Mouse (Mus musculus): Measurements from ENCODE around the gene Trat1. TPM values are rescaled to one million over a fixed set of nuclear protein-coding genes. Genes with fewer than 3 reads are reported as not detected.

Gene Trat1
- total RNA-seq (2021), result under 1 TPM; 0.20 to 0.35 TPM
- long read RNA-seq, result 0 reads

DNA sequence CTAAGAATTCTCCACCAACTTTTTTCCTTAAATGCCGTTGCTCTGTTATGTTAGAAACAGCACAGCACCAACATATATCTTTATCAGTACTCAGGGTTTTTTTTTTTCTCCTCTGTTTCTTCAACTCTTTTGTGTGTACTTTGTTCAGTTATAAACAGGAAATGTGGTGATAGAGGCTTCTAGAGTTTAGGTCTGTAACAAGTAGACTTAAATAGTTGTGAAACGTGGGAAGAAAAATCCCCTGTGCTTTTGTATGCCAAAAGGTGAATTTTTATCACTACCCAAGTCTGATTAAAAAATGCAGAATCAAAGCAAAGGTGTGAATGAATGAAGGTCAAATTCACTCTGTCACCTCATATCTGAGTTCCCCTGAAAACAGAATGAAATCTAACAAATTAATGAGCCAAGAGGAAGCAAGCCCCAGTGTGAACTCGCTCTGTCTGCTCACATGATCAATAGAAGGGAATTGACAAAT lies at the start of gene Trat1:
Gene Trat1, minus strand, starts transcription at position 51 of the 475 bp plus-strand sequence.
- no peak for DNase-seq (ENCODE audit: low spot score in 2 of 2)

DNA sequence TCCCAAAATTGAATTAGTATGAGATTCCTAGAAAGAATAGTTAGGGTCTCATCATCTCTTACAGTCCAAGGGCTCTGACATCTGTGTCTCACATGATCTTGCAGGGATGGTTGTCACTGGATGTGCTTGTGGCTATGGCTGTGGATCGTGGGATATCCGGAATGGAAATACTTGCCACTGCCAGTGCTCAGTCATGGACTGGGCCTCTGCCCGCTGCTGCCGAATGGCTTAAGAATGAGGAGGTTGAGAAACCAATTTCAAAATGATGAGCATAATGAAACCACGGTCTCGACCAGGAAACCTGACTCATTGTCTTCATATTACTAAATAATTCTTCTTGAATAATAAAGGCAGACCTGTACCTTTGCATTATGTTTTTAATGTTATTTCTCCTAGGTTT lies 46.7 kb upstream of the Trat1 start:
- no peak for DNase-seq (ENCODE audit: low spot score in 2 of 2)

DNA sequence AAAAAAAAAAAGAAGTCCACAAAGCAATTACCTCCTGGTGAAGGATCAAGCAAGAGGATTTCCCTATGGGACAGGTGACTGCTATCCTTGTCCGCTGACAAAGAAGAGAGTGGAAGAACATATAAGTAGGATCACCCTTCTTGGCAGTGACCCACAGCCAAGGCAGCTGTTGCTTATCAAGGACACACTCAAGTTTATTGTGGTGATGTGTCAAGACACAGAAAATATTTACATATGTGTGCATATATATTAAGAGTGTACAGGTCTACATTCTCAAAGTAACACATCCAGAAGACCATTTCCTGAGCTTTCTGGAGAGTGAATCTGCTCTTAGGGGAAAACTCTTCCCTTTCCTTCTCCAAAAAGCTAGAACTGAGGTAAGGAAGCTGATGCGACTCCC lies 44.9 kb upstream of the Trat1 start, which contains the start of gene Retnlb:
Gene Retnlb, plus strand, starts transcription at position 162 of the 400 bp plus-strand sequence.
- no peak for DNase-seq (ENCODE audit: low spot score in 2 of 2)

DNA sequence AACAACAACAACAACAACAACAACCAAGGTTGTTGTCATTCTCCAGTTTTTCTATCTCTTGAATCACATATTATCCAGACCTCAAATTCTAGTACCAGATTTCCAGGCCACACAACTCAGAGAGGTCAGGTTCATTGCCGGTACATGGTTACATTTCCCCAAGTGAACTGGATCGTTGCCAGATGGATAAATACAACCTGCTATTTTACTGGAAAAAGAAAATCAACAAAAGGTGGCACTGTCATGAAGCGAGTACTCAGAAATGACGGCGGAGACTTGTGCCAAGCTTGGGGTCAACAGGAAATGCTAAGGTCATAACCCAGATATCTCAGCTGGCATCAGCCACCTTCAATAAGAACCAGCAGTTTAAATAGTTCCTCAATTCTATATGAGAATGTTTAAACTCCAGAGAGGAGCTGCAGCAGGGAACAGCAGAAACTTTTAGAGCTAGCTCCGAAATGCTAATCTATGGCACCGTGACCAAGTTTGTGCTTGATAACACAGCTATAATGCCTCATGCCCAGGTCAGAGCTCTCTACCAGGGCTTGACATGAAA lies 40.1 kb upstream of the Trat1 start:
- no peak for DNase-seq (ENCODE audit: low spot score in 2 of 2)

GRCm38 (mm10) chr16:48809374-48809773 lies 37.6 kb upstream of the Trat1 start:
- no peak for DNase-seq (ENCODE audit: low spot score in 2 of 2)

- DNase-seq (ENCODE audit: low spot score in 2 of 2), result no peak
These were observed 34.7 kb upstream of the Trat1 start for GRCm38 (mm10) chr16:48806521-48806920.

GRCm38 (mm10) chr16:48805412-48805811 lies 33.6 kb upstream of the Trat1 start:
- no peak for DNase-seq (ENCODE audit: low spot score in 2 of 2)

DNA sequence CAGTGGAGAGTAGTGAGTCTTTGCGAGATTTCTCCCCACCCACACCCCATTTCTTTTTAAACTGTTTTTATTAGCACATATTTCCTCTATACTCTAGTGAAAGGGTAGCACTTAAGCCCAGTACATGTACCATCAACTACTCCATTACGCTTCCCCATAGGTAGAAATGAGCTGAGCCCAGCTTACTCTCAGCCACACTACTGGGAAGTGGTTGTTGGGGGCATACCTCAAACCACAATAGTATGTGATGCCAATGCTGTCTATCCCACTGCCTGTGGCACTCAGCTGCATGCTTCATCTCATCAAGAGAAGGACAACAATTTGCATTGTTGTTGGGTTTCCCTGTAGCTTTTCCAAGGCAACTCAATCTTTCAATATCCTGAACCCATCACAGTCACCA lies 29.1 kb upstream of the Trat1 start:
- DNase-seq (ENCODE audit: low spot score in 2 of 2), result no peak

DNA sequence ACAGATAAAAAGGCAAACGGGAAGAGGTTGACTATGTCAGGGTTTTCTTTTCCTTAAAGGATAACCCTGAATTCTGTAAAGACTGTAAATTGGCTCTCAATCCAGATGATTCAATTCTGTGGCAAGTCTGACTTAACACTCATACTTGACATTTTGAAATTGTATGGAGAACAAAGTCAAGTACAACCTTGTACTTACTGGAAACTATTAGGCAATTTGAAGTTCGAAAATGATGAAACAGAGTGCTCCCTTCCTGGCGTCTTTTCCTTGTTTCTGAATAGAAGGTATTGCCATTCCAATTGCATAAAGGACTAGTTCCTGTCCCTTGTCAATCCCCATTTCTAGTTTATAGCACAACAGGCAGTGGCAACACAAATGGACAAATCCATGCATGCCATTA lies 27.6 kb upstream of the Trat1 start:
- no peak for DNase-seq (ENCODE audit: low spot score in 2 of 2)

- no peak for DNase-seq (ENCODE audit: low spot score in 2 of 2)
These were observed 26.5 kb upstream of the Trat1 start for GRCm38 (mm10) chr16:48798285-48798684.

DNA sequence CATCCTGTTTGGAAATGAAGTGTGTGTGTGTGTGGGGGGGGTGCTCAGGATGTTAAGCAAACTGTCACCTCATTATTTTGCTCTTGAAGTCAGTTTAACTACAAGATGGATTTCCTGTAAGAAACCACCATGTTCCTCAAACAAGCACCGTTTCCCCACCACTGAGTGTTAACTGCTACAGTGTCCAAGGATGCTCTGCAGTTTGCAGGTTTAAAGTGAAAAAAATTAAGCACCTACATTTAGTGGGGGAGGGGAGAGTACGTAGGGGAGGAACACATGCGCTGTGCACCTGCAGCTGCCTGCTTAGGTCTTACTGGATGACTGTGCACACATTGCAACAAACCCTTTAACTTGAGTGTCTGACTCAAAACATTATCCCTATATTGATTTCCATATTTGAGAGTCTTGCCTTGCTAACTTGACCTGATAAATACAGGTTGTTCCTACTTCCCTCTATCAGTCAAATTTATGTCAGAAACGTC lies 16.9 kb upstream of the Trat1 start:
- no peak for DNase-seq (ENCODE audit: low spot score in 2 of 2)

DNA sequence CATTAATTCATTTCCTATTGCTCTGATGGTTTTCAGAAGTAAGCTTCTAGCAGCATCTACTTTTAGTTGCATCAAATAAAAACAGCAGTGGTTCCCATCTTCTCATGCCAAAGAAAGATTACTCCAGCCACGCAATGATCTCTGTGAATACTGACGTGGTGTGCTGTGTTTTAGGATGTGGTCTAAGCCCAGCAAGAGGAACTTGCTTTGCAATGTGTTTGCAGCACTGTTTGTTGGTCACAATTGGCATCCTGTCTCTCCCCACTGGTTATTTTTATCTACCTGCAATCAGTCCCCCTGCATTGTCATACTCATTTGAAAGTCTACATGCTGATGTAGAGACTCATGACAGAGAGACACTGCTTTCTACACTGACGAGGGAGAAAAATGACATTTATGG lies 14.4 kb upstream of the Trat1 start:
- no peak for DNase-seq (ENCODE audit: low spot score in 2 of 2)

DNA sequence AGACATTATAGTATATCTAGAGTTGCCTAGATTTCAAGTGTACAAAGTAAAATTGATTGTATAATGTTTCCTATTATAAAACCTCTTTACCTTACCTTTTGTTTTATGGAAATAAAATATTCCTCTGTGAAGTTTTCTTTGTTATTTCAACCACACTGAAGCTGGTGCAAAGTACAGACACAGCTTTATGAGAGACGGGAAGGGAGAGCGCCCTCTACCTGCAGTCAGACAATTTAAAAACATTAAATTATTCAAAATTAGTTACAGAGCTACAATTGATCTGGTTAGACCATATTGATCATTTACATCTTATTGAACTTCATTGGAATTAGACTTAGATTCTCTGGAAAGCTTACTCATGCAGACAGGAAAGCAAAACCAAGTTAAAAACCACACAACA lies 5.4 kb upstream of the Trat1 start:
- no peak for DNase-seq (ENCODE audit: low spot score in 2 of 2)

DNA sequence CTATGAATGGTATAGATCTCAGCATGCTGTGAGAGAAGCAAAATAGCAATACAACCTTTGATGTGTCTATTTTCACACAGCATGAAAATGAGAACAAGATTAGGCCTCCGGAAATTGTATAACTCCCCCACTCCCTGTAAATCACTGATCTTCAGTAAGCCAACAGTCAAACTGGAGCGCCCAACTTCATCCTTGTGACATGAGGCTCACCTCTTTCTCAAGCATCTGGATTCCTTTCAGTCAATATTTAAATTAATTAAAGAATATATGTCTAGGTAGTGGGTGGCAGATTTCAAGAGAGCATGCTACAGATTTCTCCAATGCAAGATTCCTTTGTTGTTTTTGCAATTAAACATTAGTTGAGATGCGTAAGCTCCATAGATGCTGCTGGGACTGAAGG lies 2.6 kb downstream of the Trat1 start:
- no peak for DNase-seq (ENCODE audit: low spot score in 2 of 2)

GRCm38 (mm10) chr16:48760643-48761481 lies 11.0 kb downstream of the Trat1 start:
- no peak for DNase-seq (ENCODE audit: low spot score in 2 of 2)

- peak; percentile 1 to 16 for DNase-seq (ENCODE audit: low spot score in 2 of 2)
These were observed 21.5 kb downstream of the Trat1 start for GRCm38 (mm10) chr16:48750145-48750827.

GRCm38 (mm10) chr16:48745418-48745817 lies 26.4 kb downstream of the Trat1 start:
- DNase-seq (ENCODE audit: low spot score in 2 of 2), result no peak

- DNase-seq (ENCODE audit: low spot score in 2 of 2), result no peak
These were observed 26.8 kb downstream of the Trat1 start for GRCm38 (mm10) chr16:48745011-48745410.

DNA sequence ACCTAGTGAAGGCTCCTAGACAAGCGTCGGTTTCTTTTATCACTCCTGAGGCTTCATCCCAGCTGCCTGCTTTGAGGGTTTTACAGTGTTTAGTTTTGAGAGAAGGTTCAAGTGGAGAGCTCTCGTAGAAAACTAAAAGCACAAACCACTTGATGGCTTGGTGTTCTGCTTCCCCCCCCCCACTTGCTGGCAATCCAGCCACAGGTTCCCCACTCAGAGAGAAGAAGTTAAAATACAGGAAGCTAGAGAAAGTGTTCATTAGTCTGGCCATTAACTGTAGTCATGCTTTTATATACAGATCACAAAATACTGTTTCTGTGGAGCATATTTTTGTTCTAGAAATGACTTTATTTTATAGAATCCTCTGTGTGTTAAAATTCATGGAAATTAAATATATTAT lies 30.3 kb downstream of the Trat1 start:
- no peak for DNase-seq (ENCODE audit: low spot score in 2 of 2)

DNA sequence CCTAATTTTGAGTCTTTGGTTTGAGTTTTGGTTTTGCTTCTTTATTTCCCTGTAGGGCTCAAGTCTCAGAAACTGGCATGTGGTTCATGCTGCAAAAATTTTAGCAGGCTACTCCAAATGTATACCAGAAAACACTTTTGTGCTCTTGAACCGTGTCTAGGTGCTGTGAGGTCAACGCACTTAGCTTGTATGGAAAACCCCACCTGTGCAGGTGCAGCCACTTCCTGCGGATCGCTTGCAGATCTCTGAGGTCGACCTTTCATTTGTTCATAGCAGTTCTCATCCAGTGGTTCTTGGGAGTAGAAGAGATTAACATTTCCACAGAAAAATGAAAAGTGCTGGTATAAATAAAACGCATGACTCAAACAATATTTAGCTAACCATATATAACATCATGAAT lies 31.8 kb downstream of the Trat1 start:
- DNase-seq (ENCODE audit: low spot score in 2 of 2), result no peak

DNA sequence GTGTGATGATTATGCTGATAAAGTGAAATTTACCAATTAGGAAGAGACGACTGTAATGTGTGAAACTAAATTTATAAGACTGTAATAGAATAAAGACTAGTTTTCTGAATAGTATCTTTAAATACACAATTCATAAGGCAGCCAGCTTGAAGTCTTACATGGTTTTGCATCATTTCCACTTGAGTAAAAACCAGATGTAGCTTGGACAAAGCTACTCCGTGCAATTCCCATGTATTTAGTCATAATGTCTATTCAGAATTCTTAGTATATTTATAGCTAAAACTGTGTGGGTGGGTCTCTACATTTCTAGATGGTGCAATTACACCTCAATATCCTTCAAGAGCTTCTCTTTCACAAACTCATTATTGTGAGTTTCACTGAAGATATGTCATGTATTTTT lies 33.4 kb downstream of the Trat1 start:
- DNase-seq (ENCODE audit: low spot score in 2 of 2), result no peak

GRCm38 (mm10) chr16:48736890-48737289 lies 34.9 kb downstream of the Trat1 start:
- DNase-seq (ENCODE audit: low spot score in 2 of 2), result no peak

Data from layer of hippocampus, adult 18-20 months (tissue).